44 mouse cellular contexts compared by ENCODE assay signal in the genomic region with DNA sequence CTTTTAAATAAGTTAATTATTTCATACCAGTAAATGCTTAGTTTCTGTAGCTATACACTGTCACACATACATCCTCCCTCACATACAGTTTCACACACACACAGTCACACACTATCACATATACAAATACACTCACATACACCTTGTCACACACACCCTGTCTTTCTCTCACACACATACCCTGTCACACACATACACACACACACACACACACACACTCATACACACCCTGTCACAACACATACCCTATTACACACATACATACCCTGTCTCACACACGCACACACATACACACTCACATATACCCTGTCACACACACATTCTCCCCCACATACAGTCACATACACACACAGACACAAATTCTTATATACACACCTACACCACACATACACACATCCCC. TPM values are rescaled to one million over a fixed set of nuclear protein-coding genes. Genes with fewer than 3 reads are reported as not detected.
"Had no signal": no experiment of that assay in that cellular context is flagged by ENCODE, and none has a peak within 500 bp of the region (broad histone marks: within the 10 kb centered on the region; RNA-seq: fewer than 3 reads in every experiment).

No protein-coding gene starts in this region.

- H3K27ac ChIP-seq: heart, embryonic 13.5 days; heart, embryonic 15.5 days; hindbrain, embryonic 10.5 days; hindbrain, embryonic 12.5 days; hindbrain, embryonic 13.5 days; hindbrain, embryonic 14.5 days; hindbrain, embryonic 15.5 days; hindbrain, postnatal 0 days; intestine, embryonic 15.5 days; kidney, embryonic 15.5 days; kidney, postnatal 0 days; layer of hippocampus, adult 2 months; left cerebral cortex, adult 2 months had no signal

- H3K36me3 ChIP-seq: heart, embryonic 12.5 days; heart, embryonic 13.5 days; heart, embryonic 15.5 days; hindbrain, embryonic 10.5 days; hindbrain, embryonic 12.5 days; hindbrain, embryonic 13.5 days; hindbrain, embryonic 15.5 days; intestine, embryonic 15.5 days; kidney, embryonic 15.5 days had no signal

- ATAC-seq: hindbrain, embryonic 16.5 days; hindbrain, postnatal 0 days; inflammation-experienced regulatory T-cells, adult 6 months; intestine, embryonic 15.5 days; intestine, embryonic 16.5 days; intestine, postnatal 0 days had no signal

- H3K4me2 ChIP-seq: heart, embryonic 11.5 days; heart, embryonic 12.5 days; heart, embryonic 13.5 days; heart, embryonic 15.5 days; hindbrain, embryonic 12.5 days; hindbrain, embryonic 13.5 days; hindbrain, embryonic 14.5 days; hindbrain, embryonic 15.5 days; intestine, embryonic 15.5 days; kidney, embryonic 15.5 days had no signal

- H3K4me1 ChIP-seq: heart, embryonic 12.5 days; heart, embryonic 13.5 days; heart, embryonic 15.5 days; hindbrain, embryonic 10.5 days; hindbrain, embryonic 12.5 days; hindbrain, embryonic 13.5 days; hindbrain, embryonic 15.5 days; intestine, embryonic 15.5 days; kidney, embryonic 15.5 days had no signal

- DNase-seq: heart, postnatal 10 days; heart, postnatal 14 days; heart, postnatal 36 days; heart, postnatal 4 days; kidney, adult 11 months; kidney, adult 18-20 months; kidney, adult 2 months; kidney, adult 8-10 months; kidney, adult 9 months; kidney, postnatal 10 days; kidney, postnatal 14 days; kidney, postnatal 25 days; kidney, postnatal 36 days; kidney, postnatal 4 days; layer of hippocampus, adult 9-11 months; layer of hippocampus, postnatal 36 days had no signal

- H3K4me3 ChIP-seq: heart, embryonic 12.5 days; heart, embryonic 13.5 days; heart, embryonic 15.5 days; hindbrain, embryonic 10.5 days; hindbrain, embryonic 12.5 days; hindbrain, embryonic 13.5 days; hindbrain, embryonic 15.5 days; intestine, embryonic 15.5 days; kidney, embryonic 15.5 days; layer of hippocampus, adult 2 months; left cerebral cortex, adult 2 months had no signal

- H3K27me3 ChIP-seq: heart, embryonic 12.5 days; heart, embryonic 13.5 days; heart, embryonic 15.5 days; hindbrain, embryonic 12.5 days; hindbrain, embryonic 13.5 days; hindbrain, embryonic 15.5 days; intestine, embryonic 15.5 days; kidney, embryonic 15.5 days had no signal

- H3K9me3 ChIP-seq: heart, embryonic 12.5 days; heart, embryonic 13.5 days; heart, embryonic 15.5 days; hindbrain, embryonic 10.5 days; hindbrain, embryonic 12.5 days; hindbrain, embryonic 13.5 days; hindbrain, embryonic 15.5 days; intestine, embryonic 15.5 days; kidney, embryonic 15.5 days had no signal

- H3K9ac ChIP-seq: heart, embryonic 12.5 days; heart, embryonic 13.5 days; heart, embryonic 15.5 days; hindbrain, embryonic 12.5 days; hindbrain, embryonic 13.5 days; hindbrain, embryonic 14.5 days; hindbrain, embryonic 15.5 days; intestine, embryonic 15.5 days; kidney, embryonic 15.5 days had no signal

RNA-seq across cellular contexts. Expression of gene Pdcd1lg2, which starts 47.3 kb away (rescaled TPM):
- total RNA-seq: heart, postnatal 10 days; heart, postnatal 14 days; heart, postnatal 25 days; heart, postnatal 36 days; heart, postnatal 4 days; layer of hippocampus, adult 18-20 months; layer of hippocampus, adult 2 months; layer of hippocampus, postnatal 14 days; layer of hippocampus, postnatal 25 days; layer of hippocampus, postnatal 36 days had no signal
- polyA plus RNA-seq: heart, embryonic 11.5 days; heart, embryonic 12.5 days; heart, embryonic 13.5 days; heart, embryonic 15.5 days; heart, postnatal 0 days; hindbrain, embryonic 10.5 days; hindbrain, embryonic 11.5 days; hindbrain, embryonic 12.5 days; hindbrain, embryonic 13.5 days; hindbrain, embryonic 15.5 days; intestine, embryonic 14.5 days; intestine, embryonic 15.5 days; intestine, postnatal 0 days; kidney, embryonic 14.5 days; kidney, embryonic 15.5 days; kidney, embryonic 16.5 days; kidney, postnatal 0 days had no signal
